Mouse (Mus musculus): Measurements from ENCODE around the gene March5. TPM values are rescaled to one million over a fixed set of nuclear protein-coding genes. Genes with fewer than 3 reads are reported as not detected.
A peak's percentile ranks its signal among the peaks of the same experiment; 100 is the strongest.
"Not testable (repeated sequence)": the region's sequence is repeated elsewhere in the genome, so short reads cannot be mapped to it uniquely, and the experiment has no call there.

Gene March5
- 95.0 and 102 TPM in 2 replicates for polyA plus RNA-seq (2015; fragmentation: Nextera tagmentation; extraction: Ambion mirVana)

DNA sequence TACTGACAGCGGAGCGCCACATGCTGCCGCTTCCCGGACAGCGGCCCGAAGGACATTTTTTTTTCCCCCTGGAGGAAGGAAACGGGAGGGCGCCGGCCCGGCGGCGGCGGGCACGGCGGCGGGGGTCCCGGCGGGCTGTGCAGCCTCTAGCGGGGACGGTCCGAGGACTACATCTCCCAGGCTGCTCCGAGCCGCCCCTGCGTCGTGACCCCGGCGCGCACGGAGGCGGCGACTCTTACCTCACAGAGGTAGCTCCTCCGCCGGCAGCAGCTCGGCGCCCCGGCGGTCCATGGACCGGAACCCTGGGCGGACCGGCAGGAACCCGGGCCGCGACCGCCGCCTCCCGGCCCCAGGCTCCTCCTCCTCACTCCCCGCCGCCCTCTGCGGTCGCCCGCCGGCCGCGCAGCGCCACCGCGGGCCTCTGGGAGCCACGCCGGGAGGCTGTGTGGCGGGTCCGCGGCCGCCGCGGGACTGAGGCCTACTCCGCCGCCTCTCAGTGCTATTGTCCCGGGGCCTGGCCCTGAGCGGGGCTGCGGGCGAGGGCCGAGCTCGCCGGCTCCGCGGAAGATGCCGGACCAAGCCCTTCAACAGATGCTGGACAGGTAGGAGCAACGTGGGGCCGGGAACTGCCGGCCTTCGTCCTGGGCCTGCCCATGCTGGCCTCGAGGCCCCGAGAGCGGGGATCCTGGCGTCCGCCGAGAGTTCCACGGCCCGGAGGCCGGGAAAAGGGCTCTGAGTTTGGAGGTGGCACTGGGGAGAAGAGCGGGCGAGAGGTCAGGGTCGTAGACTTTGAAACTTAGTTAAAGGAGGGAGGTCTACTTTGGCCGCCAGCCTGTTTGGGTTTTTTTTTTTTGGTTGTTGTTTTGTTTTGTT, at the start of gene March5:
Gene March5, plus strand, starts transcription at position 241 of the 873 bp plus-strand sequence.
- DNase-seq (ENCODE audit: low spot score) = peak; percentile 85

DNA sequence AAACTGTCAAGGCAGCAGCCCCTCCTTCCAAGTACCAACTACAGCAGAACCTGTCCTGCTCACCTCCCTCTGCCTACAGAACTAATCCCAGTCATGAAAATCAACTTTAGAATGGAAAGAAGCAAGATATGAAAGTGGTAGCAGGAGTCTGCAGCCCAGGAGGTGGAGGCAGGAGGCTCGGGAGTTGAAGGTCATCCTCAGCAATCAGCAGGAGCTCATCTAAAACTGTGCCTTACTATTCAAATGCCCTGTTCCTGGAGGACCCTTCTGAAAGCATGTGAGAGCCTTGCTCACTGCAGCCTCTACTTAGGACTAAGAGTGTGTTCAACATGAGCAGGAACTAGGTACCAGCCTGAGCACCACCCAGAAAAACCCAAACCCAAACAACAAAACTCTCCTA, 35.2 kb upstream of the March5 start:
- DNase-seq (ENCODE audit: low spot score) = no peak

DNA sequence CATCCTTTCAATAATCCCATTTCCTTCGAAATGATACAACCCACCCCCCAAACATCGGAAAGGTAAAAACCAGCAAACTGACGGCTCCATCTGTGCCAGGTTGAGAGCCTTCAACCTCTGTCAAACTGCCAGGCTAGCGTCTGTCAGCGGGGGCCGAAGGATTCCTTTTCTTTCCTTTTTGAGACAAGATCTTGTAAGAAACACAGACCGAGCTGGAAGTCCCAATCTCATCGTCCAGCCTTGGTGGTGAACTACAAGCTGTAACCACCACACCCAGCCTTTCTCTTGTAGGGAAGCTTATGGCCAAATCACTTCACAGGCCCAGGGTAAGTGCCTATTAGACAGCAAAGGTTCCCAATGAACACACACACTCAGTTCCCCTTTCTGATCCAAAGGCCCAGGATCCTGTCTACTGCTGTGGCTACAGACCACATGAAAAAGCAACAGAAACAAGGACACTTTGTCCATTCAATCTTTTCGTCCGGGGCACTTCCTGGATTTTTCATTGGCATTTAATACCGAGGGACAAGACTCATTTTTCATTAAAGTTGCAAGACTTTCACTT, 34.7 kb upstream of the March5 start:
- no peak for DNase-seq (ENCODE audit: low spot score)

- no peak for DNase-seq (ENCODE audit: low spot score)
Observed at GRCm38 (mm10) chr19:37173331-37174115, 33.8 kb upstream of the March5 start.

DNA sequence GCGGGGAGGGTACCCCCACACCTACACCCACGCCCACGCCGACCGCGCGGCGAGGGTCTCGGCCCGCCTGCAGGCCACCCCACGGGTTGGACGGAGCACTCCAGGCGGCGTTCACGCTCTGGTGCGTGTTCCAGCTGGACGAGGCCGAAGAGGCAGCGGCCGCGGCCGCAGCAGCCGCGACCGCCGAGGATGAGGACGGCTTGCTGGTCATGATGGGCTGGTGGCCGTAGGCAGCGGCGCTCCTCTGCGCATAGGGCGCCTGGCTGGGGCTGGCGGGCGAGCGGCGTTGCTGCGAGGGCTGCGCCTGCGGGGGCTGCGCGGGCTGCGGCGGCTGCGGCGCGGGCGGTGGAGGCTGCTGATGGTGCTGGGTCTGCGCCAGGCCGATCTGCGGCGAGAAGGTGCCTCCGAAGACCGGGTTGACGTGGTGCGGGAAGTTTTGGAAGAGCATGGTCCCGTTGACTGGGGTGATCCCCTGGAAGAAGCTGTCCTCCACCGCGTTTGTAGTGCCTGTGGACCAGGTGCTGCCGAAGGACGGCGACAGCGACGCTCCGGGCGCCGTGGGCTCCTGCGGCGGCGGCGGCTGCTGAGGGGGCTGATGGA, 33.1 kb upstream of the March5 start:
- no peak for DNase-seq (ENCODE audit: low spot score)

DNA sequence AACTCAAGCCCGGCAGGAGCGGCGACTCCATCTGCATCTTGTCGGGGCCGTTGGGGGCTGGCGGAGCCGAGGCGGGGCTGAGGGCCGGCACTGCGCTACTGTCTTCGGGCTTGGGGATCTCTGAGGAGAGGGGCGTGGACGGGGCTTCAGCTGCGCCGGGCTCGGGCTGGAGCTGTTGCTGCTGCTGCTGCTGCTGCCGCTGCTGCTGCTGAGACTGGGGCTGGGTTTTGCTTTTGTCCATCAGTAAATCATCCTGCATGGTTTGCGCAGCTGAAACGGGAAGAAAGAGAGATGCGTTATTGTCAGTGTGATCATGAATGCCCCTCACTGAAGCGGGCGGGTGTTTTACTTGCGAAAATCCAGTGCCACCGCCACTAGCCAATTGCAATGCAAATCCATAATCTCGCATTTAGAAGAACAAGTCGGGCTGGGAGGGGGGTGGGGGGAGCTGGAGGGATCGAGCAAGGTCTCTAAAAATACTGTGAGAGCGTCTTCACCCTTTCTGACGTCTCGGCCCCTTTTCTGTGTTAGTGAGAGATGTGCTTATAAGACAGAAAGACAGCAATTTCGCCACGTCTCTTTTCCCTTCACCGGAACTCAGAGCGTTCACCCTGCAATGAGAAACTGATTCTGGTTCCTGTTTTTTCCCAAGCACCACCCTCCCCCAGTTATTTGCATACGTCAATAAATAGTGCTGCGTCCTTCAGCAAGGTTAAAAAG, 32.5 kb upstream of the March5 start:
- peak; percentile 15 for DNase-seq (ENCODE audit: low spot score)

DNA sequence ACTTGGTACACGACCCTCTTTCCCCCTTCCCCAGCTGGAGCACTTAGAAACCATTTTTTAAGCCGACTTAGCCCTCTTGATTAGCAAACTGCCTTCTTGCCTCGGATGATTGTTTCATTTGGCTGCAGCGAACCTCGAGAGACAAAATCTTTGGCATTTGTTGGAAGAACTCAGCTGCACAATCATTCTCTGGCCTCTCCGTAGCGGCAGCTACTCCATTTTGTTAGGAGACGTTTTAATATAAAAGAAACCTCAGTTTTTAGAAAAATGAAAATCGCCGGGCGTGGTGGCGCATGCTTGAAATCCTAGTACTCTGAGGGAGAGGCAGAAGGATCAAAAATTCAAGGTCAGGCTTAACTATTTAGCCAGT, 31.9 kb upstream of the March5 start:
- DNase-seq (ENCODE audit: low spot score) = no peak

DNA sequence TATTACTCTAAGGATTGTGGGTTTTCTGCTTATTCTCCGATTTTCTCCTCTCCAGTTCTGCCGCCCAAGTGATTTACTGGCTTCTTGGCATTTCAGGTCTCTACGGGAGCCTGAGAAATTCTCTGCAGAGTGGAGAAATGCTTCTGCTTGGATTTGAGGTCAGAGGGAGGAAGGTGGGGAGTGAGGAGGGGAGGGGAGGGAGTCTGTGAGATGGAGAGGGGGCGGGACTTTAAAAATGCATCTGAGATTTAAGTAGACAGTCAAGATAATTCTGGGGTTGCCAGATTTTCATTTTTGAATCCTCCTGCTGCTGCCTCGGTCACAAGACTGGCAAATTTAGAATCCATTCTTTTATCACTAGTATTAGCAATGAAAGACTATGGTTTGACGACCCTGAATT, 31.4 kb upstream of the March5 start:
- DNase-seq (ENCODE audit: low spot score) = no peak

- DNase-seq (ENCODE audit: low spot score) = no peak
Observed at GRCm38 (mm10) chr19:37176879-37177462, 30.4 kb upstream of the March5 start.

DNA sequence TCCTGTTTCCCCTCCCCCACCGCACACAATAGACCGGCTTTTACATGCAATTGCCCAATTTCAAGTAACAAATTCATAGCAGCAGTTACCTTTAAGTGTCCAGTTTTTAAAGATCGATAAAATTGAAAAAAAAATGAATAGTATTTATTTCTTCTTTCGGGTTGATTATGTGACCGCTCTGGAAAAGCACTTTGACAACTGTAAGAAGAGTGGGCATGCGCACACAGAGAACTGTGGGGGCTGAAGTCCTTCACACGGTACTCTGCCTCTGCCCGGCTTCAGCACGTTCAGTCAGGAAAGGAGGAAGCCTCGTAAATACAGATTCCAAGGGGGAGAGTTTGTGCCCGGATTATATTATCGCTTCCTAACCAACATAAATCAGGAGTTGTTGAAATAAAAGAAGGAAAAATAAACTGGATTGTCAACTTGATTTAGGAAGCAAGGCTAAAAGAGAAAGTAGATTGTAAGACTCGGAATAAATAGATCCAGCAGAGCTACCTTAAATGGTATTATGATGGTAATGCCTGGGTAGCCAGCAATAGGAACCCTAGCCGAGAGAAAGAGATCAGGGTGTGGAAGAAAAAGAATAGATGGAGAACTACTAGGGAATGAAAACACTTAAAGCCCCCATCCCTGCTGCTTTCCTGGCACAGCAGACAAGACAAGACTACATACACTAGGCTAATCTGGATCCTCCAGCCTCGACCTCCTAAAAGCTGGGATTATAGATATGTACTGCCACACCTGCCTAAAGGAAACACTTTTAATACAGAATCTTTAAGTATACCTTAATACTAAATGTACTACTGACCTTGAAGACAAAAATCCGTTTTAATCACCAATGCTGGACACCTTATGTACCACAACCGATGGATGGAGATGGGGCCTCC, 29.3 kb upstream of the March5 start:
- peak; percentile 23 for DNase-seq (ENCODE audit: low spot score)

DNA sequence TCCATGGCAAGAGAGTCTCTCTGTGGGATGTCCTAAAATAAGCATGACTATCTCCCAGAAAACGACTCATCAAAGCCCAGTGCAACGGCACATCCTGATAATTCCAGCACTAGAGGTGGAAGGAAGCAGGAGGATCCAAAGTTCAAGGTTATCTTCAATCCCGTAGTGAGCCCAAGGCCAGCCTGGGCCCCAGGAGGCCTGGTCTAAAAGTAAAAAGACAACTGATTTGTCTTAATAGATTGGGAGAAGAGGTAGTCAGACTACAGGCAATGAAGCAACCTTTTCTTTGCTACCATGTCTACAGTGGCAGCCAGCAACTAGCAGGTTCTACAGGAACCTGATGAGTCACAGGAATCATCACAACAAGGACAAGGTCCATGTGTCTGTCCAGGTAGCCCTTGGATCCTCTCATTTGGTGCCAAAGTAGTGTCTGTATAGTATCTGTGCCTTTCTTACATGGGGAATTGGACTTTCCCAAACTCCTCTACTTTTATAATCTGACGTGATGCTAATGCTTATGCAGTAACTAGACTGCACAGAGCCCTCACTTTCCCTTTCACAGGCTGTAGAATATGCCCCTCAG, 18.9 kb upstream of the March5 start:
- no peak for DNase-seq (ENCODE audit: low spot score)

DNA sequence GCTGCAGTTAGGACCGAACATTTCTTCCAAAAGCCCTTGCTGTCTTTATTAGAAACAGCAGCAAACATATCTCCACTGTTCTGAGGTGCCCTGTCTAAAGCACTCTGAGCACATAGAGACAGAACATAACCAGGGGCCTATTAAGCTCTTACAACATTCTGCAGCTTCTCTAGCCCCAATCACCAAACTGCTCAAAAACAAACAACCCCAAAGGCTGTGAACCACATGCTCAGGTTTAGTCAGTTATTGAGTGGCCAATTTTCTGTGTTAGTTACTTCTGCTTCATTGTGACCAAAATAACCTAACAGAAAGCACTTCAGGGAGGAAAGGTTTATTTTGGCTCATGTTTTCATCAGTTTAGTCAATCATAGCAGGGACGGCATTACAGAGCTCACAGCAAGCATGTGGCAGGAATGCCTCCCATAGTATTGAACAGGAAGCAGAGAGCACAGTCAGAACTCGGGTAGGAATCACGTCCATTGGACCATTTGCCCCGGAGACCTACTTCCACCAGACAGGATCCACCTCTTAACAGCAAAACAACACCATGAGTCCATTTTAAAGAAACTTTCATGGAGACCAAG, 14.8 kb upstream of the March5 start:
- DNase-seq (ENCODE audit: low spot score) = no peak

GRCm38 (mm10) chr19:37198165-37198880, 9.0 kb upstream of the March5 start:
- no peak for DNase-seq (ENCODE audit: low spot score)

- DNase-seq (ENCODE audit: low spot score) = no peak
Observed at GRCm38 (mm10) chr19:37199889-37200288, 7.5 kb upstream of the March5 start.

DNA sequence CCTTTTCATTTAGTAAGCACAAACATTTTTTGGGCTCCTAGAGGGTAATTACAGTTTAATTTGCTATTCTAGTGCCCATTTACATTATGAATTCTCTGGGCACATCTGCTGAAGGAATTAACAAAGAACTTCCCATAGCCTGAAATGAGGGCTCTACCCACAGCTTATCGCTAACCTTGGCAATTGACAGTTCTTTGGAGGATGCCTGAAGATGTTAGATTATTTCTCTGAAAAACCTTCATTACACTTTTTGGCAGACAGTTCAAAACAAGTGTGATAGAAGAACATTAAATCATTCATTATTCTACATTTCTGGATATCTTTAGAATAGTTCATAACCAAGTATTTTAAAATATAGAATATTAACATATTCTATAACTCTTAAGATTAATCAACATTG, 4.0 kb upstream of the March5 start:
- no peak for DNase-seq (ENCODE audit: low spot score)

GRCm38 (mm10) chr19:37205155-37205554, 2.2 kb upstream of the March5 start:
- not testable (repeated sequence) for DNase-seq (ENCODE audit: low spot score)

- peak; percentile 29 for DNase-seq (ENCODE audit: low spot score)
Observed at GRCm38 (mm10) chr19:37206641-37207302, 571 bp upstream of the March5 start.
